Mouse (Mus musculus) lung, adult 2 months (tissue): ENCODE measurements around the gene Sox5.

Source experiments
- CTCF ChIP-seq: fragments of 200-500 bp; IDR thresholded peaks from 2 replicates; pipeline ENCODE4 v1.5.1; 2011; ENCODE audit warnings: mild to moderate bottlenecking, low read length, control low read depth; ENCODE audit not compliant: insufficient read depth
- POLR2A ChIP-seq: fragments of 200-500 bp; IDR thresholded peaks from 2 replicates; pipeline ENCODE4 v1.6.1; 2011; ENCODE audit warnings: low read depth, mild to moderate bottlenecking, control low read depth, low read length, borderline replicate concordance; ENCODE audit errors: extremely low read depth

DNA sequence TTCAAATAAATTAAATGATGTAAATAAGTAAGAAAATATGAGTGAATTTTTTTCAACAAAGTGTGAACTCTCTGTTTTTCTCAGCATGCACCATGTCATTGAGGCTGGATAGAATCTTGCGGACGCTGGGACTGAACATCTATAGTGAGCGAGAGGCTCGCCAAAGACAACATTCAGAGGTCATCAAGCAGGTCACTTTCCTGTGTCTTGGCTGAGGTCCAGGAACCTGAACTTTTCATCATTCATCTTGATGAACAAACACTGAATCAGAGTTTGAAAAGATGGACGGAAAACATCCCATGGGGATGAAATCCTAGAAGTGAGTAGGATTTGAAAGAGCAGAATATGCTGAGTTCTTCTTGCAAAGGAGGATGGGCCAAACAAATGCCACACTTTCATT is 729.3 kb downstream of the Sox5 start:
- TF ChIP-seq POLR2A (no peak), CTCF (no peak)
